Mouse (Mus musculus): Measurements from ENCODE around the gene Zfp617. TPM values are rescaled to one million over a fixed set of nuclear protein-coding genes. Genes with fewer than 3 reads are reported as not detected.
"Not testable (repeated sequence)": the region's sequence is repeated elsewhere in the genome, so short reads cannot be mapped to it uniquely, and the experiment has no call there.

Zfp617 gene
- polyA plus RNA-seq, 1 experiment from 2014 or later: 37.8 TPM

- H3K27ac ChIP-seq: no peak overlapping the region
- ATAC-seq (ENCODE audit: low FRiP score): no peak
- H3K4me2 ChIP-seq: no peak overlapping the region
- peaks cover 34% of the 10 kb centered on the region for H3K36me3 ChIP-seq (replicated peaks)
- 95% methylated on average over 3 of the region's 3 CpGs for WGBS
- H3K9me3 ChIP-seq: no peaks in the 10 kb centered on the region
- peaks cover 12% of the 10 kb centered on the region for H3K4me1 ChIP-seq
- no peak overlapping the region for H3K9ac ChIP-seq
- H3K4me3 ChIP-seq (replicated peaks): no peak overlapping the region
- H3K27me3 ChIP-seq: no peaks in the 10 kb centered on the region
Measured at GRCm38 (mm10) chr8:71926551-71926950, 18.1 kb downstream of the Zfp617 start.

GRCm38 (mm10) chr8:71927779-71928178 lies 19.3 kb downstream of the Zfp617 start:
- no peaks in the 10 kb centered on the region for H3K9me3 ChIP-seq
- H3K27me3 ChIP-seq: no peaks in the 10 kb centered on the region
- no peak overlapping the region for H3K27ac ChIP-seq
- peaks cover 39% of the 10 kb centered on the region for H3K36me3 ChIP-seq (replicated peaks)
- no peak for ATAC-seq (ENCODE audit: low FRiP score)
- H3K9ac ChIP-seq: no peak overlapping the region
- no peak overlapping the region for H3K4me2 ChIP-seq
- peaks cover 12% of the 10 kb centered on the region for H3K4me1 ChIP-seq
- H3K4me3 ChIP-seq (replicated peaks): no peak overlapping the region

- H3K4me2 ChIP-seq: not testable (repeated sequence)
Measured at GRCm38 (mm10) chr8:71938037-71938436, 29.6 kb downstream of the Zfp617 start.

GRCm38 (mm10) chr8:71940293-71941208 lies 32.1 kb downstream of the Zfp617 start:
- no peak for ATAC-seq (ENCODE audit: low FRiP score)
- no peak overlapping the region for H3K4me2 ChIP-seq
- WGBS: 70% methylated on average over 2 of the region's 2 CpGs

More at GRCm38 (mm10) chr8:71938037-71938436, 29.6 kb downstream of the Zfp617 start:
- H3K4me1 ChIP-seq; H3K9ac ChIP-seq; H3K4me3 ChIP-seq (replicated peaks); H3K9me3 ChIP-seq; H3K27me3 ChIP-seq; ATAC-seq (ENCODE audit: low FRiP score); H3K27ac ChIP-seq; H3K36me3 ChIP-seq (replicated peaks): not testable (repeated sequence)
- 88% methylated on average over 2 of the region's 2 CpGs for WGBS

GRCm38 (mm10) chr8:71941776-71942175 lies 33.3 kb downstream of the Zfp617 start:
- H3K4me3 ChIP-seq (replicated peaks): no peak overlapping the region
- 79% methylated on average over 1 of the region's 1 CpGs for WGBS
- H3K27me3 ChIP-seq: no peaks in the 10 kb centered on the region; the same call in 1 of the 2 replicates
- H3K9ac ChIP-seq: no peak overlapping the region
- no peaks in the 10 kb centered on the region for H3K36me3 ChIP-seq (replicated peaks)
- H3K27ac ChIP-seq: no peak overlapping the region
- H3K4me1 ChIP-seq: no peaks in the 10 kb centered on the region
- H3K4me2 ChIP-seq: no peak overlapping the region
- ATAC-seq (ENCODE audit: low FRiP score): no peak
- H3K9me3 ChIP-seq: no peaks in the 10 kb centered on the region

More at GRCm38 (mm10) chr8:71940293-71941208, 32.1 kb downstream of the Zfp617 start:
- Histone ChIP-seq H3K27ac (no peak overlapping the region), H3K9ac (no peak overlapping the region), H3K9me3 (no peaks in the 10 kb centered on the region), H3K4me1 (no peaks in the 10 kb centered on the region), H3K4me3 (replicated peaks) (no peak overlapping the region), H3K36me3 (replicated peaks) (no peaks in the 10 kb centered on the region), H3K27me3 (no peaks in the 10 kb centered on the region; the same call in 1 of the 2 replicates)

- Histone ChIP-seq H3K36me3 (replicated peaks) (0 out of 2 replicates have a peak, but pooled peaks cover 4% of the 10 kb centered on the region), H3K27me3 (no peaks in the 10 kb centered on the region; the same call in 1 of the 2 replicates), H3K9ac (no peak overlapping the region), H3K4me1 (peaks cover 14% of the 10 kb centered on the region), H3K4me2 (no peak overlapping the region), H3K4me3 (replicated peaks) (no peak overlapping the region), H3K9me3 (no peaks in the 10 kb centered on the region), H3K27ac (no peak overlapping the region)
- no peak for ATAC-seq (ENCODE audit: low FRiP score)
- WGBS: 91% methylated on average over 5 of the region's 5 CpGs
Measured at GRCm38 (mm10) chr8:71948624-71949023, 40.2 kb downstream of the Zfp617 start.

GRCm38 (mm10) chr8:71950482-71951221 lies 42.2 kb downstream of the Zfp617 start, which contains the start of gene Zfp961:
Gene Zfp961 (plus strand): TSS chr8:71951038.
- peak; percentile 100 for ATAC-seq (ENCODE audit: low FRiP score)
- H3K4me3 ChIP-seq (replicated peaks): peak within 1 kb of the TSS; percentile 76
- peak within 1 kb of the TSS; percentile 88 for H3K27ac ChIP-seq
- WGBS: 4% methylated on average over 34 of the region's 34 CpGs
- peaks cover 16% of the 10 kb centered on the region for H3K36me3 ChIP-seq (replicated peaks)
- peaks cover 18% of the 10 kb centered on the region for H3K9me3 ChIP-seq
- peaks cover 14% of the 10 kb centered on the region for H3K4me1 ChIP-seq
- H3K4me2 ChIP-seq: peak within 1 kb of the TSS; percentile 59
- no peaks in the 10 kb centered on the region for H3K27me3 ChIP-seq
- peak within 1 kb of the TSS; percentile 74 for H3K9ac ChIP-seq

GRCm38 (mm10) chr8:71951436-71952161 lies 43.2 kb downstream of the Zfp617 start:
- ATAC-seq (ENCODE audit: low FRiP score): no peak
- WGBS: 47% methylated on average over 14 of the region's 14 CpGs
- H3K4me3 ChIP-seq (replicated peaks): peak overlapping the region; percentile 76
- H3K27me3 ChIP-seq: no peaks in the 10 kb centered on the region
- H3K9me3 ChIP-seq: peaks cover 19% of the 10 kb centered on the region
- H3K9ac ChIP-seq: peak overlapping the region; percentile 74
- 0 out of 2 replicates have a peak overlapping the region, but pooled peaks have one; percentile 25 for H3K27ac ChIP-seq
- peak overlapping the region; percentile 59 for H3K4me2 ChIP-seq
- H3K4me1 ChIP-seq: peaks cover 14% of the 10 kb centered on the region
- H3K36me3 ChIP-seq (replicated peaks): peaks cover 16% of the 10 kb centered on the region

GRCm38 (mm10) chr8:71952489-71952888 lies 44.1 kb downstream of the Zfp617 start:
- H3K4me3 ChIP-seq (replicated peaks): no peak overlapping the region
- peaks cover 16% of the 10 kb centered on the region for H3K36me3 ChIP-seq (replicated peaks)
- peaks cover 14% of the 10 kb centered on the region for H3K4me1 ChIP-seq
- H3K4me2 ChIP-seq: no peak overlapping the region; the same call in 1 of the 2 replicates
- no peak for ATAC-seq (ENCODE audit: low FRiP score)
- H3K9ac ChIP-seq: no peak overlapping the region
- 95% methylated on average over 1 of the region's 1 CpGs for WGBS
- peaks cover 19% of the 10 kb centered on the region for H3K9me3 ChIP-seq
- H3K27me3 ChIP-seq: no peaks in the 10 kb centered on the region
- no peak overlapping the region for H3K27ac ChIP-seq

- Histone ChIP-seq H3K9me3 (peaks cover 22% of the 10 kb centered on the region), H3K36me3 (replicated peaks) (peaks cover 16% of the 10 kb centered on the region), H3K4me1 (peaks cover 14% of the 10 kb centered on the region)
- WGBS: 97% methylated on average over 16 of the region's 16 CpGs
- H3K9ac ChIP-seq; ATAC-seq (ENCODE audit: low FRiP score); H3K4me2 ChIP-seq; H3K4me3 ChIP-seq (replicated peaks); H3K27me3 ChIP-seq; H3K27ac ChIP-seq: not testable (repeated sequence)
Measured at GRCm38 (mm10) chr8:71952961-71953700, 44.7 kb downstream of the Zfp617 start.

GRCm38 (mm10) chr8:71954666-71955065 lies 46.2 kb downstream of the Zfp617 start:
- no peak overlapping the region for H3K4me3 ChIP-seq (replicated peaks)
- 96% methylated on average over 9 of the region's 9 CpGs for WGBS
- H3K36me3 ChIP-seq (replicated peaks): peaks cover 16% of the 10 kb centered on the region
- no peak overlapping the region for H3K4me2 ChIP-seq
- H3K27me3 ChIP-seq: no peaks in the 10 kb centered on the region
- H3K9me3 ChIP-seq: peaks cover 24% of the 10 kb centered on the region
- peaks cover 14% of the 10 kb centered on the region for H3K4me1 ChIP-seq
- no peak overlapping the region for H3K27ac ChIP-seq
- no peak overlapping the region for H3K9ac ChIP-seq
- no peak for ATAC-seq (ENCODE audit: low FRiP score)

All from forebrain, embryonic 12.5 days (tissue).